Mouse (Mus musculus) thymus, adult 2 months (tissue): ENCODE data around the gene Clstn2.

Source experiments
- CTCF ChIP-seq: fragments of 200-500 bp; IDR thresholded peaks from 2 replicates; pipeline ENCODE4 v1.5.1; 2012; ENCODE audit warnings: mild to moderate bottlenecking, control low read depth, low read length, moderate library complexity, borderline replicate concordance; ENCODE audit not compliant: control insufficient read depth, poor library complexity, insufficient read depth; ENCODE audit errors: extremely low read depth
- POLR2A ChIP-seq: fragments of 200-500 bp; IDR thresholded peaks from 2 replicates; pipeline ENCODE4 v1.6.1; 2012; ENCODE audit warnings: mild to moderate bottlenecking, low read length, control low read depth, moderate library complexity; ENCODE audit not compliant: control insufficient read depth, poor library complexity, insufficient read depth; ENCODE audit errors: extremely low read depth

- TF ChIP-seq POLR2A (no peak), CTCF (no peak)
Observed at GRCm38 (mm10) chr9:97780032-97780616, 252.9 kb downstream of the Clstn2 start.
